In genomic region chr11:24144159-24144946, GRCm38 (mm10) we compare ENCODE assay signal across 9 mouse cellular contexts.
DNase-seq lines count a peak whose midpoint lies in the region; ATAC-seq and TF ChIP-seq lines count a peak whose summit lies in the region.
"Had no signal": no experiment of that assay in that cellular context is flagged by ENCODE, and none has a peak within 500 bp of the region (broad histone marks: within the 10 kb centered on the region; RNA-seq: fewer than 3 reads in every experiment).

No protein-coding gene starts in this region.

- no peaks in the 10 kb centered on the region for H3K27me3 ChIP-seq in embryonic facial prominence, embryonic 13.5 days
- no peaks in the 10 kb centered on the region for H3K27me3 ChIP-seq in embryonic facial prominence, embryonic 10.5 days (replicated peaks; ENCODE audit: low read depth, poor library complexity, severe bottlenecking)
- H3K27me3 ChIP-seq in MEL (ENCODE audit: control insufficient read depth in 1 of 2, insufficient read depth in 2 of 2, low read length in 2 of 2) = no peaks in the 10 kb centered on the region
- no peaks in the 10 kb centered on the region for H3K27me3 ChIP-seq in forebrain, embryonic 14.5 days (replicated peaks; ENCODE audit: control insufficient read depth, insufficient read depth, low read length)

- 0 out of 2 replicates have a peak overlapping the region, but pooled peaks have one; percentile 9 for H3K4me2 ChIP-seq in embryonic facial prominence, embryonic 13.5 days
- no peak overlapping the region for H3K4me2 ChIP-seq in forebrain, embryonic 14.5 days (ENCODE audit: low read length)

- peak overlapping the region; percentile 41; the same call in 1 of the 2 replicates for H3K27ac ChIP-seq in embryonic facial prominence, embryonic 13.5 days
- H3K27ac ChIP-seq in embryonic facial prominence, embryonic 10.5 days (replicated peaks) = no peak overlapping the region
- no peak overlapping the region for H3K27ac ChIP-seq in MEL (ENCODE audit: control insufficient read depth, low read depth, low read length)
- H3K27ac ChIP-seq in forebrain, embryonic 14.5 days (ENCODE audit: low read depth, low read length) = no peak overlapping the region; the same call in 1 of the 2 replicates

- H3K36me3 ChIP-seq in embryonic facial prominence, embryonic 13.5 days = peaks cover 13% of the 10 kb centered on the region
- H3K36me3 ChIP-seq in embryonic facial prominence, embryonic 10.5 days (replicated peaks) = peaks cover 53% of the 10 kb centered on the region
- H3K36me3 ChIP-seq in MEL (ENCODE audit: control insufficient read depth in 1 of 2, insufficient read depth in 2 of 2, low read length in 2 of 2) = peaks cover 53 to 56% of the 10 kb centered on the region in 2 experiments
- peaks cover 21% of the 10 kb centered on the region for H3K36me3 ChIP-seq in forebrain, embryonic 14.5 days (ENCODE audit: control insufficient read depth, insufficient read depth, low read length)

- TF ChIP-seq RAD21 in MEL (IDR thresholded peaks at IDR 0.05; ENCODE audit: low read depth, low read length) = no peak

- no peak overlapping the region for H3K9ac ChIP-seq in embryonic facial prominence, embryonic 13.5 days
- H3K9ac ChIP-seq in MEL (ENCODE audit: control insufficient read depth, low read depth, low read length, poor library complexity, severe bottlenecking) = no peak overlapping the region
- no peak overlapping the region for H3K9ac ChIP-seq in forebrain, embryonic 14.5 days (ENCODE audit: low read length)

- H3K4me1 ChIP-seq in embryonic facial prominence, embryonic 13.5 days = peaks cover 88% of the 10 kb centered on the region
- peaks cover 71% of the 10 kb centered on the region for H3K4me1 ChIP-seq in embryonic facial prominence, embryonic 10.5 days
- H3K4me1 ChIP-seq in MEL (ENCODE audit: control insufficient read depth in 1 of 2, insufficient read depth in 2 of 2, low read length in 2 of 2) = peaks cover 12 to 29% of the 10 kb centered on the region in 2 experiments
- peaks cover 10% of the 10 kb centered on the region for H3K4me1 ChIP-seq in forebrain, embryonic 14.5 days (ENCODE audit: control insufficient read depth, insufficient read depth, low read length)

- WGBS in embryonic facial prominence, embryonic 13.5 days = 63% methylated on average over 16 of the region's 16 CpGs
- WGBS in embryonic facial prominence, embryonic 10.5 days = 88% methylated on average over 16 of the region's 16 CpGs
- 79% methylated on average over 16 of the region's 16 CpGs for WGBS in forebrain, embryonic 14.5 days

- TF ChIP-seq EP300 in MEL (IDR thresholded peaks at IDR 0.05; ENCODE audit: low read depth in 1 of 2, low read length in 2 of 2) = no peak

- peaks cover 81% of the 10 kb centered on the region for H3K79me2 ChIP-seq in MEL (ENCODE audit: control insufficient read depth, insufficient read depth, low read length, poor library complexity)

- H3K9me3 ChIP-seq in embryonic facial prominence, embryonic 13.5 days = peaks cover 5% of the 10 kb centered on the region; the same call in 1 of the 2 replicates
- no peaks in the 10 kb centered on the region for H3K9me3 ChIP-seq in embryonic facial prominence, embryonic 10.5 days
- H3K9me3 ChIP-seq in MEL (replicated peaks; ENCODE audit: insufficient read depth, low read length) = no peaks in the 10 kb centered on the region
- H3K9me3 ChIP-seq in forebrain, embryonic 14.5 days (replicated peaks; ENCODE audit: control insufficient read depth, low read length) = no peaks in the 10 kb centered on the region

- TF ChIP-seq CTCF in MEL (IDR thresholded peaks at IDR 0.05 in 2 of 3, conservative IDR thresholded peaks at IDR 0.05 in 1 of 3; ENCODE audit: control insufficient read depth in 1 of 3, insufficient read depth in 1 of 3, low read depth in 2 of 3, low read length in 3 of 3, poor library complexity in 1 of 3, severe bottlenecking in 1 of 3) = no peak

- ATAC-seq in embryonic facial prominence, embryonic 13.5 days (ENCODE audit: insufficient number of reproducible peaks, insufficient read depth, low FRiP score, low TSS enrichment, low read depth) = no peak
- ATAC-seq in forebrain, embryonic 14.5 days = peak; percentile 40; the same call in 1 of the 2 replicates
- no peak for ATAC-seq in erythroid progenitor cell, adult 5-6 weeks (replicated peaks; ENCODE audit: low FRiP score, poor library complexity, severe bottlenecking)
- ATAC-seq: lung, postnatal 0 days had no signal

- no peak overlapping the region for H3K4me3 ChIP-seq in embryonic facial prominence, embryonic 13.5 days
- H3K4me3 ChIP-seq in embryonic facial prominence, embryonic 10.5 days = no peak overlapping the region
- no peak overlapping the region for H3K4me3 ChIP-seq in MEL (ENCODE audit: control insufficient read depth in 1 of 2, insufficient read depth in 1 of 2, low read depth in 2 of 2, low read length in 2 of 2)
- no peak overlapping the region for H3K4me3 ChIP-seq in forebrain, embryonic 14.5 days (ENCODE audit: low read depth, low read length)

- TF ChIP-seq POLR2A in MEL (IDR thresholded peaks at IDR 0.05; ENCODE audit: control insufficient read depth in 1 of 2, insufficient read depth in 1 of 2, low read depth in 1 of 2, low read length in 2 of 2, poor library complexity in 1 of 2) = no peak; a peak in 2 of 4 replicates

- no peak for DNase-seq in embryonic facial prominence, embryonic 10.5 days (ENCODE audit: low spot score)
- no peak for DNase-seq in MEL (ENCODE audit: low read depth, low spot score)
- DNase-seq in forebrain, embryonic 14.5 days (ENCODE audit: low spot score) = no peak
- peak; percentile 51 to 85 for DNase-seq in left cerebral cortex, adult 8-10 months (ENCODE audit: low spot score in 2 of 2)
- DNase-seq in natural killer cell, adult 2 months (ENCODE audit: low spot score in 2 of 2) = no peak
- DNase-seq in thymus, postnatal 4 days = no peak

TF ChIP-seq in MEL, 35 proteins besides CTCF, POLR2A, EP300 and RAD21:
- no peak for TF ChIP-seq BHLHE40 (IDR thresholded peaks at IDR 0.05; ENCODE audit: borderline replicate concordance, low read depth, low read length)
- peak; percentile 8; the same call in 1 of the 2 replicates for TF ChIP-seq SIN3A (IDR thresholded peaks at IDR 0.05; ENCODE audit: low read length)
- TF ChIP-seq UBTF (IDR thresholded peaks at IDR 0.05; ENCODE audit: borderline replicate concordance, insufficient read depth, low read depth, low read length) = no peak
- TF ChIP-seq MYB (IDR thresholded peaks at IDR 0.05; ENCODE audit: low read depth, low read length) = no peak
- no peak for TF ChIP-seq CHD2 (IDR thresholded peaks at IDR 0.05; ENCODE audit: low read length)
- no peak for TF ChIP-seq TAL1 (IDR thresholded peaks at IDR 0.05; ENCODE audit: low read length)
- TF ChIP-seq ELF1 (IDR thresholded peaks at IDR 0.05; ENCODE audit: low read depth, low read length) = no peak

Comparison
In these comparisons a context has a peak if more than half of its experiments do, and no peak if none do; other contexts are left out.
1. DNase-seq: peak in left cerebral cortex, adult 8-10 months (2 of 2); none in embryonic facial prominence, embryonic 10.5 days (single experiment), MEL (single experiment), forebrain, embryonic 14.5 days (single experiment), natural killer cell, adult 2 months (0 of 2) and thymus, postnatal 4 days (single experiment).